Mouse (Mus musculus) spleen, adult 12 weeks (tissue): Measurements from ENCODE around the gene Ing4.

ENCODE experiments used
- DNase-seq: peaks from one replicate; pipeline ENCODE4 v3.0.0; 2022; ENCODE audit warnings: low spot score

The Ing4 gene

DNA sequence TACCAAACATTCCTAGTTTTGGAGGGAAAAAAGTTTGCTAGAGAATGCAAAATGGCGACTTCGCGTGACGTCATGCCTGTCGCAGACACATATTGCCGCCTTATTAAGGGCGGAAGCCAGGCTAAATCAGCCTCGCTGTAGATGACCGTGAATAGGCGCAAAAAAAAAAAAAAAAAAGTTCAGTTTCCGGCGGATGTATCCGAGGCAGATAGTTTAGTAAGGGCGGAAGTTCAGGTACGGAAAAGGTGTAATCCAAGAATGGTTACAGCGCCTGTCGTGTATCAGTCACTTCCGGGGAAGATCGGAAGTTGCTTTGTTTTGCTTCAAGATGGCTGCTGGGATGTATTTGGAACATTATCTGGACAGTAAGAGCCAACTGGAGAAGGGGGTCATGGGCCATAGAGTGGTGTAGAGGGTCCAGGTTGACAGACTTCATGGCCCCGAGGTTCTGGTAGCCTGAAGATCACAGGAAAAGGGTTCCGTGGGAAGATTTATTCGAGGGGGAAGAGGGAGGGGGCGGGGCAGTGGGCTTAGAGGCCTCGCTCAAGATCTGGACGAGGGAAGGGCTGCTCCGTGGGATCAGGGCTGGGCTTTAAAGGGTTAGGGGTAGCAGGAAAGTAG, at the start of gene Ing4:
Ing4 (plus strand) TSS at position 228 of the 621 bp plus-strand sequence.
- peak; percentile 77 for DNase-seq

DNA sequence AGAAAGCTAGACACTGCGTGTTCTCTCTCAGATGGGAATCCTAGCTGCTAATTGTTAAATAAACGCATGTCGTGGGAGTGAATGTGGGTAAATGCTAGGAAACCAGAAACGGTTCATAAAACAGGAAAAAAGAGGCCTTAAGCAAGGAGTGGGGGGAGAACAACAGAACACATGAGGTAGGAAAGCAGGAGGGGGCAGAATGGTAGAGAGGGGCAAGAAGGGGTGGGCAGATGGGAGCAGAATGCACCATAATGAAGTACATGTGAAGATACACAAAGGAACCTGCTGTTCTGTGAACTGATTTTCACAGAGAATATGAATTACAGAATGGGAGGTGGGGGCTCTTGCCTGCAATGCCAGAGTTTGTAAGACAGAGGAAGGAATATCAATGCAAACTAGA, 47.3 kb upstream of the Ing4 start:
- DNase-seq: no peak

DNA sequence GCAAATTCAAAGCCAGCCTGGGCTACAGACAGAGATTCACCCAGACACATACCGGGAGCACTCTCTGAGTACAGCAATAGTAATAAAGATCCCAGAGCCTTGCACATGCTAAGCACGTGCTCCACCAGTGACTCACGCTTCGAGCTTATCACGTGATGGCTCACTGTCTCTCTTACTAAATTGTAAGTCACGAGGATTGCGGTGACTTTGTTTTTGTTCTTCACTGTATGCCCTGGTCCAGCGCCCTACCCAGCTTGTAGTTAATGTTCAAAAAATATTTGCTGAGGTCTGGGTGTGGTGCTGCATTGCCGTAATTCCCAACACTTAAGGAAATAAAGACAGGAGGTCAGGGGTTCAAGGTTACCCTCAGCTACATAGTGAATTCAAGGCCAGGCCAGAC, 46.2 kb upstream of the Ing4 start:
- DNase-seq: no peak

DNA sequence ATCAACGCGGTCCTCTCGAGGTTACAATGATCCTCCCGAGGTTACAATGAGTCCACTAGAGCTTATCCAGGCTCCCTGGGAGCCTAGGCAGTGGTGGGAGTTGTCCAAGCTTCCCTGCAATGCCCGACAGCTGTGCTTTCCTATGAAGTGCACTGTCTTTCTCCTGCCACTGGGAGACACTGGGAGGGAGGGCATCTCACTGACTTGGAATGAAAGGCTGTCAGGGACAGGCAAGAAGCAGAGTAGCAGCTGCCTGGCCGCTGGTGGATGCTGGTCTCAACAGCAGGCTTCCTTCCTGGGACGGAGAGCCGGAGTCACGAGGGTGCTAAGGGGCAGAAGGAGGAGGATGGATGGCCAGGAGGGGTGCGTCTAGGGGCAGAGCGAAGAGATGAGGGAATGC, 45.7 kb upstream of the Ing4 start:
- DNase-seq: no peak

DNA sequence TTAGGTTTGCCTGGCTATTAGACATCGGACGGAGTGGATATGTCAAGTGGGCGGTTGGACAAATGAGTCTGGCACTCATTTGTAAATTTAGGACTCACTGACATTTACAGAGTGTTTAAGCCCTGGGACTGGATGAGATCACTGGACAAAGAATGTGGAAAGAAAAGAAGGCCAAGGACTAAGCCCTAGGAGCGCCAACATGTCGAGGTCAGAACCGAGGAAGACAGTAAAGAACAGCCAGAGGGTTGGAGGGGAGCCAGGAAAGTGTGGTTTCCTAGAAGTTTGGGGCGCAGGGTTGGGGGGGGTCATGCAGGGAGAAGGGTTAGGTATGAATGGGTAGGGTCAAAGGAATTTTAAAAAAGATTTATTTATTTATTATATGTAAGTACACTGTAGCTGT, 44.3 kb upstream of the Ing4 start:
- DNase-seq: no peak

DNA sequence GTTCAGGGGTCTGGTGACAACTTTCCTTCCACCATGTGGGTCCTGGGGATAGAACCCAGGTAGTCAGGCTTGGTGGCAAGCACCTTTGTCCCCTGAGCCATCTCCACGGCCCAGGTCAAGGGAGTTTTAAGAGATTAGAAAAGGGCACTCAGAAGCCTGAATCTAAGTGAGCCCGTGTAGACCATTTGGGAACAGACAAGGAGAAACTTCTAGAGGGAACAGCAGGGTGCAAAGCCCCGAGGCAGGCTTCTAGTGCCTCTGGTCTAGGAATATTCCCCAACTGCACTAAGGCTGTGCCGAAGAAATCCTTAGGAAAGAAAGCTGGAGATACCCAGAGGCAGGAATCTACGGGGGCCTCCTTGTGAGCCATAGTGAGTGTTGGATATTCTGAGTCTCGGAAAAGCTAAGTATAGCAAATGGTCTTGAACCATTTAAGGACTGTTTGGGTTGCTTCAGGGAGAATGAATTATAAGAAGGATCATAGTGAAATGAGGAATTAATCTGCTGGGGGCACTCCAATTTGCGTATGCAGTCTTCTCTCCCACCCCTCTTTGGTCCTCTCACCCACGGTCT, 43.6 kb upstream of the Ing4 start:
- no peak for DNase-seq

DNA sequence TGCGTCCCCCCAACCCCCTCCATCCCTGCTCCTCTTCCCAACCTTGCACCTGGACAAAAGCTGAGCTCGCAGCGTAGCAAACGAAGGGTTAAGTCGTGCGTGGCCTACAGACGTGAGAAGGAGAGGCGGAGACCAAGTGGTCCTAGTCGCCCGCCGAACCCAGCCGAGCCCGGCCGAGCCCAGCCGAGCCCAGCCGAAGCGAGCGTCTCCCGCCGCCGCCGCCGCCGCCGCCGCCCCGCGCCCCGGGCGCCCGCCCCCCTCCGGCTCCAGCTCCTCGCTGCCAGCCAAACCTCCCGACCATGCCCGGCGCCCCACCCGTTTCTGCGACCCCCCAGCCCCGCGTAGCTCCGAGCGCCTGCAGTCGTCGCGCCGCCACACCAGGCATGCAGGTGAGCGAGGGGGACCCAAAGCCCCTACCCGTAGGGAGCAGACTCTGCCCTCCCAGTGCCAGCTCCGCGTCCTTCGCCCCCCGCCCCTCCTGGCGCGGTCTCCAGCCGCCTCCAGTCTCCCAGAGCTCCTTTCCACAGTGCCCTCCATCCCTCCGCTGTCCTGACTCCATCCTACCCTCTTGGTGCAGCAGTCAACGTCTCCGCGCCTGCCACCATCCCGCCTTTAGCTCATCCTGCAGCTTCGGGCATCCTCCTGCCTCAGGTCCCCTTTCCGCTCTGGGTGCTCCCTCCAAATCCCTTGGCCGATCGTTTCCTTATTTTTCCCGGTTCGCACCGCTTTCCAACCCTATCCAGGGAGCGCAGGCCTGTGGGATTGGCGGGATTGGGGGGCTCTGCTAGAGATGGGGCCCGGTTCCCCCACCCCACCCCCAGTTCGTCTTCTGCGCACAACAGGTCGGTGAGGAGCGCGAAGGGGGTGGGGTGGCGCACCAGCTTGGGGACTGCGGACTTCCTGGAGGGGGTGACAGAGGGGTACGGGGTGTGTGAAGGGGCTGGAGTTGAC, 42.7 kb upstream of the Ing4 start, which contains the start of gene Pianp:
Pianp (plus strand) TSS at position 144 of the 951 bp plus-strand sequence.
- peak; percentile 47 for DNase-seq

DNA sequence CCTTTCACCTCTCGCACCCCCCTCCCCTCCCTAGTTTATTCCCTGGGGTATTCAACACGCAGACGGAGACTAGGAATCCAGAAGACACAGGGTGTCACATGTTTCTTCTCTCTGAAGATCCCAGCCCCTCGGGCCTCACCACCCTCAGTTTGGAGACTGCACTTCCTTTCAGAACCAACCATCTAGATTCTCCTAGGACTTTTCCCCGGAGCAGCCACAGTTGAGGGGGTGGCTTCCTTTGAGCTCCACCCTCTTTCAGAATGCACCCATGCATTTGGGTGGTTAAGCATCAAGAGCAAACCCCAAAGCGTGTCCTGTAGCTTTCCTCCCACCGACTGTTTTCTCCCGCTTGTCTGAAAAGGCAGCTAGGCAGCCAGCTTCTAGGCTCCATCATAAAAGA, 41.5 kb upstream of the Ing4 start:
- DNase-seq: no peak

DNA sequence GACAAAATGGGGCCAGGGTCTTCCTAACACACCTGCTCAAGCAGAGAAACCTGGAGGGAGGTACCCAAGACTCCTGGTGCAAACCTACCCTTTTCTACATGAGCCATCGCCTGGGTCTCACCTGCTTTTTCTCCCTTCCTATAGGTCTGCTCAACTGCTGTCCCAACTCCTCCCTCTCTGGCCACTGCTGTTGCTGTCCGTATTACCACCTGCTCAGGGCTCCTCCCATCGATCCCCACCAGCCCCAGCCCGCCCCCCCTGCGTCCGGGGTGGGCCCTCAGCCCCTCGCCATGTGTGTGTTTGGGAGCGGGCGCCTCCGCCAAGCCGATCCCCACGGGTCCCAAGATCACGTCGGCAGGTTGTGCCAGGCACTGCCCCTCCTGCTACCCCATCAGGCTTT, 40.5 kb upstream of the Ing4 start:
- no peak for DNase-seq

DNA sequence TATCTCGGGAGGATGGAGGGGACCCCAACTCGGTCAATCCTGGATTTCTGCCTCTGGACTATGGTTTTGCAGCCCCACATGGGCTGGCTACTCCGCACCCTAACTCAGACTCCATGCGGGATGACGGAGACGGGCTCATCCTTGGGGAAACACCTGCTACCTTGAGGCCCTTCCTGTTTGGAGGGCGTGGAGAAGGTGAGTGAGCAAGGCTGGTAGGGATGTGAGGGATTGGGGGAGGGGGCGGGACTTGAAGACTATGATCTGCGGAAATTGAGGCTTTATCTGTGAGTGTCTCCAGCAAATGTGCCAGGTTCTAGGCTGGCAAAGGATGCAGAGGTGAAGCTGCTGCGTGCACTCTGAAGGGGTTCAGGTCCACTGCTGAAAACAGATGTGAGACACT, 40.0 kb upstream of the Ing4 start:
- no peak for DNase-seq

DNA sequence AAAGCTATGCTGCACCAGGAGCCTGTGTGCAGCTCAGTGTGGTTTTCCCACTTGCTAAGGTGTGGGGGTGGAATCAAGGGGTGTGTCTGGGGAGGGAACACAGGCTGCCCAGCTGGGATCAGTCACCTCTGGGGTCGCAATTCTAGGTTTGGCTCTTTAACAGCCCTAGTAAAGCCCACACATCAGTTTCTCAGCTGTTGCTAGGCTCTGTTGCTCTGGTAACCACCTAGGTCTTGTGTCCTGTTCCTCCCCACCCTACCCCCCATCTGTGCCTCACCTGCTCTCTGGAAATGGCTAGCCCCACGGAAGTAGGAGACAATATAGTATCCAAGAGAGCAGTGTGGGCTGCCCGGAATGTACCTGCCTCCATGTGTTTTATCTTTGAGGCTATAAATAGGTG, 35.9 kb upstream of the Ing4 start:
- DNase-seq: no peak

DNA sequence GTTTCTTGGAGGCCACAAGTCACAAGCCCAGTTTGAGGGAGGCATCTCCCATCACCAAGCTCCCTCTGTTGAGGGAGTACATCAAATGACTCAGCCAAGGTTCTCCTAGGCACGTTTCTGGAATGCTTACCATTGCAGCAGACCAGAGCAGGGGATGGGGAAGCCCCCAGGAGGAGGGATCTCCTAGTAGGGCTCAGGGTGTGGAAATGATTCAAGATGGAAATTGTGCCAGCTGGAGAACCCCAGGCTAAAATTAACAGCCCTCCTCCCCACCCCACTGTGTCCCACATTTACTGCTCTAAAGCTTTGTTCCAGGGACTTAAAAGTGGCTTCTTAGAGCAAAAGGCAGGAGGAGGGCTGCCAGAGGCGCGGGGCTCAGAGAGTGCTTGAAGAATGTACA, 34.5 kb upstream of the Ing4 start:
- no peak for DNase-seq

DNA sequence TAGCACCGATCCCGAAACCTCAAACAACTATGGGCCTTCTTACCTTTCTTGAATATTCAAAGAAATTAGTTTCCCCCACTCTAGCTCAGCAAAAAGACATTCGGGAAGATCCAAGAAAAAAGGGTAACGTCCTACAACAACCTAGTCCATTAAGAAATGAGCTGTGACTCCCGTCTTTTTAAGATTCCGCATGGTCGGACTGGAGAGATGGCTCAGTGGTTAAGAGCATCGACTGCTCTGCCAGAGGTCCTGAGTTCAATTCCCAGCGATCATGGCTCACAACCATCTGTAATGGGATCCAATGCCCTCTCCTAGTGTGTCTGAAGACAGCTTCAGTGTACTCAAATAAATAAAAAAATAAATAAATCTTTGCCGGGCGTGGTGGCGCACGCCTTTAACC, 31.5 kb upstream of the Ing4 start:
- no peak for DNase-seq

DNA sequence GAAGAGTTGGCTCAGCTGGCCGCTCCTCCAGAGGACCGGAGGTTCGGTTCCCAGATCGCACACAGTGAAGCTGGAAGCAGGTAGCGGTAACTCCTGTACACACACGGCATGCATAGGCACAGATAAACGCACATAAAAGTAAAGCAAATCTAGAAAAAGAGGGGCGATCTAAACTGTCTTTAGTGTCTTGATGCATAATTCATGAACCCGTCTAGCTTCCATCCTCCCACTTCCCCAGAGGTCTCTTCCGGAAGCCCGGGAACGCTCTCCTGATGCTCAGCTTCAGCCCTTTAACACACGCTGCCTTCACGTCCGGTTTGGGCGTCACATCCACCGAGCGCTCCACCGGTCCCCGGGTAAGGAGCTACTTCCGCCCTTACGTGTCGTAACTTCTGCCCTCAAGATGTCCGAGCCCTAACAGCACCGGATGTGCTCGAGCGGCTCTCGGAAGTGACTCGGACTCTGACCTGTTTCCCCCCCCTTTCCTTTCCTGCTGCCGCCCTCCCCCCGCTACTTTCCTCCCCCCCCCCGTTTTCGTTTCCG, 30.9 kb upstream of the Ing4 start:
- DNase-seq: peak; percentile 90

DNA sequence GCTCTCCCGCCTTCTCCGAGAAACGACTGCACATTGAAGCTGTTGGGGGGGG, 30.6 kb upstream of the Ing4 start, which contains the start of gene Zfp384:
Zfp384 (plus strand) TSS at position 17 of the 52 bp plus-strand sequence.
- DNase-seq: no peak

DNA sequence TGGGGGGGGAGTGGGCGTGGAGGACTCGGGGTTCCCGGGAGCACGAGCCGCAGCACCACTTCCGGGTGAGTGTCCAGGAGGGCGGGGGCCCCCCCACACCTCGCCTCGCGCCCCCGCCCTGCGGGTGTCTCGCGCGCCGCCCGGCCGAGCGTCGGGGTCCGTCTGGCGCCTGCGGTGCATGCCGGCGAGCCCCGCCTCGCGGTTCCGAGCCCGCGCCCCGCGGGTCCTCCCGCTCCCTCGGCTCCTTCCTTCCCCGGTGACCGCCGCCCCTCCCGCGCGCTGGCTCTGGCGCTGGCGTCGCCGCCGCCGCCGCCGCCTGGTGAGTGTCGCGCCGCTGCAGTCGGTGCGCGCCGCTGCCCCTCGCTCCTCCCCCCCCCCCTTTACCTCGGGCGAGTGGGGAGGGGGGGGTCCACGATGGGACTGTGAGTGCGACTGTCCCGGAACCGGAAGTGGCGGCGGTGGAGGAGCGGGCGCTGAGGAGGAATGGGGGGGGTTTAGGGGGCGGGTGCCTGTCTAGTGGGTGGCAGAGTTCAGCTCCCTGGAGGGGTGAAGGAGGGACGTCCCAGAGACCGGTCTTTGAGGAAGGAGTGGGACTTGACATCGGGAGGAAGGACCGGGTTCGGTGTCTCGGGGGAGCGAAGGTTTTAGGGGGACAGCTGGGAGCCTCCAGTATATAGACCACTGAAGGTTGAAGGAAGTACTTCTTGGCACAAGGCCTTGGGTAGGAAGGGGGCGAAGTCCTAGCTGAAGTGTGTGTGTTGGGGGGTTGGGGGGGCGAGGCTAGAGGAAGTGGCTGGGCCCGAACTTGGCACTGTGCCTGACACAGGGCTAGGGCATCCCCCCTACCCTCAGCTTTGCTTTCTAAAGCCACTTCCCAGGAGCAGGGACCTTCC, 30.1 kb upstream of the Ing4 start:
- DNase-seq: peak; percentile 65

DNA sequence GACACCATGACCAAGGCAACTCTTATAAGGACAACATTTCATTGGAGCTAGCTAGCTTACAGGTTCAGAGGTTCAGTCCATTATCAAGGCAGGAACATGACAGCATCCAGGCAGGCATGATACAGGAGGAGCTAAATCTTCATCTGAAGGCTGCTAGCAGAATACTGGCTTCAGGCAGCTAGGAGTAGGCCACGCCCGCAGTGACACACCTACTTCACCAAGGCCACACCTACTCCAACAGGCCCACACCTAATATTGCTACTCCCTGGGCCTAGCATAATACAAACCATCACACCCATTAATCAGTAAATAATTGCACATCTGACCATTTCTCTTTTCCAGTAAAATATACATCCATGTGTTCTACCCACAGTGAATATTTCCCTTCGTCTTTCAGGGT, 21.9 kb upstream of the Ing4 start:
- peak; percentile 32 for DNase-seq

DNA sequence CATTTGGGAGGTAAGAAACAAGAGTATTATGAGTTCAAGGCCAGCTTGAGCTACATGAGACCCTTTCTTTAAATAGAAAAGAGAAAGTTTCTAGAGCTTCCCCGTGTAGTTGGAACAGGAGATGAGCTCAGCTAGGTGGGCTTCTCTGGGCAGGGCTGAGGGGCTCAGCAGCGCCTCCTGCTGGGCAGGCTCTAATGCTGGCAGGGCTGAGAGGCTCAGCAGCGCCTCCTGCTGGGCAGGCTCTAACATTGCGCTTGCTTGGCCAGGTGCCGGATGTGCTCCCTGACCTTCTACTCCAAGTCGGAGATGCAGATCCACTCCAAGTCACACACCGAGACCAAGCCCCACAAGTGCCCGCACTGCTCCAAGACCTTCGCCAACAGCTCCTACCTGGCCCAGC, 9.0 kb upstream of the Ing4 start:
- peak; percentile 54 for DNase-seq

DNA sequence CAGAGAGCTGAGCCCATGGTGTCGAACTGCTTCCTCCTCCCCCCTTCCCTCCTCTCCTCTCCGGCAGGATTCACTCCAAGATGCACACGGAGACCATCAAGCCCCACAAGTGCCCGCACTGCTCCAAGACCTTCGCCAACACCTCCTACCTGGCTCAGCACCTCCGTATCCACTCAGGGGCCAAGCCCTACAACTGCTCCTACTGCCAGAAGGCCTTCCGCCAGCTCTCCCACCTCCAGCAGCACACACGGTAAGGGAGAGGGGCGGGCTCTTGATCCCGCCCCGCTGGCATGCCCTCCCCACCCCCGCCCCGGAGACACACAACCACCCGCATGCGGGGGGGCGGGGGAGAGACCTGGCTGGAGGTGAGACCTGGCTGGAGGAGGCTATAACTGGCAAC, 8.0 kb upstream of the Ing4 start:
- no peak for DNase-seq

DNA sequence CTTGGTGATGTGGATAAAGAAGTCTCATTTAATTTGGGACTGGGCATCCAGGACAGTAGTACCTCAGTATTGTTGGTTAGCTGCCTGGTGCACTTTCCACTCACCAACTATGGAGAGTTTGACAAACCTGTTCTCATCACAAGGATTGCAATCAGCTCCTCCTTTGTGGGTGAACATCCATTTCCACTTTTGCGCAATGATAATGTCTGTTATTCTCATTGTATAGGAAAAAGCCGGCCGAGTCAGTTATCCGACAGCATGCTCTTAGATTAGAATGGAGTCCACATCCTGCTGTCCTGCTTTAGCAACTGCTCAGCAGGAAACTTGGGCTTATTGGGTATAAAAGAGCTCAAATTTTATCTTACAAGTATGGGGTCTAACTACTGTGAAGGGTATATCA, 894 bp upstream of the Ing4 start:
- DNase-seq: no peak

DNA sequence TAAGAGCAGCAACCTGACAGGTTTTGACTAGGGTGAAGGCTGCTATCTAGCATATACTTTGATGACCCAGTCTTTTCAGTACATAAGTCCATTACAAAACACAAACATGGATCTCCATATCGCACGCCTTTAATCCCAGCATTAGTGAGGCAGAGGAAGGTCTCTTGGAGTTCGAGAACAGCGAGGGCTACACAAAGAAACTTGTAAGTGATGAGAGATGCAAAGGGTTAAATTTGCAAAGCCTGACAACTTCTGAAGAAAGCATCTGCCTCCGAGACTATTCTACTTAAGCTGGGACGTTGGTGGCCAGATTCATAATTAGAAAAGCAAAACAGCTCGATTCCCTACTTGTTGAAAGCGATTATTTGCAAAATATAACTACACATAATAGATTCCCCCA, 429 bp upstream of the Ing4 start:
- DNase-seq: no peak

DNA sequence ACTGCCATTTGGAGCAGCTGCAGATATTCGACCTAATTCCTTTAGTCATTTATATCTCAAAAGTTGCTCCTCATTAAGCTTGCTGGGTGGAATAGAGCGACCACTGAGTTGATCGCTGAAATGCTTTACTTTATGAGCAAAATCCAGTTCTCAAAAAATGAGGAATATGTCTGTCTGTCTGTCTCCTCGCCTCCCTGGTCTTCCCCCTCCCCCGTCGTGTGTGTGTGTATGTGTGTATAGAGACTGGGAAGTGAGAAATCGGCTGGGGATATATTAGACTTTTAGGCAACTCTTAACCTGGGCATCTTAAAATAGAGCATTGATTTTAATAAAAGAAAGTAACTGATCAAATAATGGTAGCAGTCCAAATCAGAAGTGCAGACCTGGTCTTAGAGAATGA, 661 bp downstream of the Ing4 start:
- DNase-seq: no peak

DNA sequence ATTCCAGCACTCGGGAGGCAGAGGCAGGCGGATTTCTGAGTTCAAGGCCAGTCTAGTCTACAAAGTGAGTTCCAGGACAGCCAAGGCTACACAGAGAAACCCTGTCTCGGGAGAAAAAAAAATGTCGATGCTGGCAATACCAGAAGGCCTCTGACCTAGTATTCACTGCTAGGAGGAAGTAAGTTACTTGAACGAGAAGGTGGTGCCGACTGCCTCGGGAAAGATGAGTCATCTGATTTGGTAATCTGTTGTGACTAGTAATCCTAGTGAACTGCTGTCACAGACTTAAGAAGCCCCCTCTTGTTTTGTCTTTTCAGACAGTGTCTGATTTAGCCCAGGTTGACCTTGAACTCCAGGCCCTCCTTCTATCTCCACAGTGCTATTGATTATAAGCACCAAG, 1.5 kb downstream of the Ing4 start:
- no peak for DNase-seq
